Mouse (Mus musculus) G1E-ER4 (cell line): Measurements from ENCODE around the gene Gpr142. TPM values are rescaled to one million over a fixed set of nuclear protein-coding genes. Genes with fewer than 3 reads are reported as not detected.

ENCODE experiments used
- GATA1 ChIP-seq: IDR thresholded peaks from one replicate; pipeline ENCODE4 v1.8.0; 2012; ENCODE audit warnings: low read length, inconsistent platforms
- polyA plus RNA-seq: library from polyadenylated mRNA; stranded (reverse); fragments of >175 nt; gene quantifications from 2 replicates; pipeline ENCODE4 v1.2.3, GENCODE M21; 2012

The Gpr142 gene
- polyA plus RNA-seq, 1 experiment, result not detected

GRCm38 (mm10) chr11:114818185-114818584, 19.5 kb downstream of the Gpr142 start:
- TF ChIP-seq GATA1, result no peak

- no peak for TF ChIP-seq GATA1
Measured at GRCm38 (mm10) chr11:114819110-114819509, 20.4 kb downstream of the Gpr142 start.

GRCm38 (mm10) chr11:114820444-114820843, 21.7 kb downstream of the Gpr142 start:
- TF ChIP-seq GATA1, result no peak

- TF ChIP-seq GATA1, result no peak
Measured at GRCm38 (mm10) chr11:114821325-114821724, 22.6 kb downstream of the Gpr142 start.

- TF ChIP-seq GATA1, result no peak
Measured at GRCm38 (mm10) chr11:114822727-114823126, 24.0 kb downstream of the Gpr142 start.

- no peak for TF ChIP-seq GATA1
Measured at GRCm38 (mm10) chr11:114823199-114823725, 24.5 kb downstream of the Gpr142 start.

- TF ChIP-seq GATA1, result no peak
Measured at GRCm38 (mm10) chr11:114826686-114827085, 28.0 kb downstream of the Gpr142 start.

- no peak for TF ChIP-seq GATA1
Measured at GRCm38 (mm10) chr11:114829499-114830432, 31.0 kb downstream of the Gpr142 start.

- TF ChIP-seq GATA1, result no peak
Measured at GRCm38 (mm10) chr11:114830433-114830773, 31.7 kb downstream of the Gpr142 start.

GRCm38 (mm10) chr11:114833166-114833565, 34.4 kb downstream of the Gpr142 start:
- no peak for TF ChIP-seq GATA1

GRCm38 (mm10) chr11:114843818-114844463, 45.2 kb downstream of the Gpr142 start:
- no peak for TF ChIP-seq GATA1

- no peak for TF ChIP-seq GATA1
Measured at GRCm38 (mm10) chr11:114844464-114845220, 45.9 kb downstream of the Gpr142 start.

GRCm38 (mm10) chr11:114846336-114846735, 47.6 kb downstream of the Gpr142 start:
- TF ChIP-seq GATA1, result no peak

- no peak for TF ChIP-seq GATA1
Measured at GRCm38 (mm10) chr11:114847008-114847407, 48.3 kb downstream of the Gpr142 start.

- no peak for TF ChIP-seq GATA1
Measured at GRCm38 (mm10) chr11:114849572-114849971, 50.8 kb downstream of the Gpr142 start.

GRCm38 (mm10) chr11:114850066-114850451, 51.3 kb downstream of the Gpr142 start:
- no peak for TF ChIP-seq GATA1
